Mouse (Mus musculus) hindbrain, embryonic 13.5 days (tissue): ENCODE data around the gene Rtp4. TPM values are rescaled to one million over a fixed set of nuclear protein-coding genes. Genes with fewer than 3 reads are reported as not detected.

Experiments
- ATAC-seq: fragments of 200-750 bp; cut with Nextera tagmentation; 2 replicates; pipeline ENCODE4 v1.8.0; 2017; ENCODE audit warnings: moderate TSS enrichment; ENCODE audit not compliant: low FRiP score
- H3K27ac ChIP-seq: fragments of 300-500 bp; sonication (generic); 2 replicates; pipeline ENCODE4 v1.5.1; 2015; ENCODE audit warnings: inconsistent platforms, mild to moderate bottlenecking, moderate library complexity
- H3K27me3 ChIP-seq: fragments of 300-500 bp; sonication (generic); 2 replicates; pipeline ENCODE4 v1.6.1; 2015; ENCODE audit warnings: mild to moderate bottlenecking, inconsistent platforms
- H3K36me3 ChIP-seq: fragments of 300-500 bp; sonication (generic); 2 replicates; pipeline ENCODE4 v1.6.1; 2015; ENCODE audit warnings: mild to moderate bottlenecking, inconsistent platforms
- H3K4me1 ChIP-seq: fragments of 300-500 bp; sonication (generic); replicated peaks from 2 replicates; pipeline ENCODE4 v1.6.1; 2015; ENCODE audit warnings: inconsistent platforms
- H3K4me2 ChIP-seq: fragments of 300-500 bp; sonication (generic); 2 replicates; pipeline ENCODE4 v1.6.1; 2015; ENCODE audit warnings: inconsistent platforms, mild to moderate bottlenecking, moderate library complexity
- H3K4me3 ChIP-seq: fragments of 300-500 bp; sonication (generic); 2 replicates; pipeline ENCODE4 v1.5.1; 2015; ENCODE audit warnings: mild to moderate bottlenecking, inconsistent platforms
- H3K9ac ChIP-seq: fragments of 300-500 bp; sonication (generic); 2 replicates; pipeline ENCODE4 v1.6.1; 2015; ENCODE audit warnings: mild to moderate bottlenecking, inconsistent platforms
- H3K9me3 ChIP-seq: fragments of 300-500 bp; sonication (generic); 2 replicates; pipeline ENCODE4 v1.6.1; 2016; ENCODE audit warnings: inconsistent platforms
- WGBS: fragments of 180-500 bp; shearing (Covaris S2); methylation state at CpG from one replicate; pipeline ENCODE4 v1.1.7; 2015; 5-methylcytosine and 5-hydroxymethylcytosine counted together
- polyA plus RNA-seq: library from polyadenylated mRNA; unstranded; fragments of >200 nt; fragmentation: Nextera tagmentation; extraction: Ambion mirVana; gene quantifications from 2 replicates; pipeline ENCODE4 v1.2.1, GENCODE M21; 2015

The Rtp4 gene
- polyA plus RNA-seq, 1 experiment from 2014 or later = 3.8 TPM

GRCm38 (mm10) chr16:23550346-23550980 is 30.4 kb downstream of the Rtp4 start:
- ATAC-seq = peak; percentile 66
- no peaks in the 10 kb centered on the region; the same call in 1 of the 2 replicates for H3K4me1 ChIP-seq
- H3K9me3 ChIP-seq = no peaks in the 10 kb centered on the region
- 0 out of 2 replicates have a peak, but pooled peaks cover 2% of the 10 kb centered on the region for H3K27me3 ChIP-seq
- no peak overlapping the region for H3K4me2 ChIP-seq
- no peaks in the 10 kb centered on the region for H3K36me3 ChIP-seq
- no peak overlapping the region for H3K27ac ChIP-seq
- whole genome bisulfite sequencing = 47% methylated on average over 8 of the region's 8 CpGs
- no peak overlapping the region for H3K9ac ChIP-seq
- H3K4me3 ChIP-seq = no peak overlapping the region

- Histone ChIP-seq H3K4me2 (no peak overlapping the region), H3K4me3 (no peak overlapping the region), H3K9ac (0 out of 2 replicates have a peak overlapping the region, but pooled peaks have one; percentile 9), H3K9me3 (no peaks in the 10 kb centered on the region), H3K27ac (no peak overlapping the region), H3K27me3 (0 out of 2 replicates have a peak, but pooled peaks cover 2% of the 10 kb centered on the region), H3K36me3 (no peaks in the 10 kb centered on the region), H3K4me1 (no peaks in the 10 kb centered on the region; the same call in 1 of the 2 replicates)
- WGBS = 82% methylated on average over 18 of the region's 18 CpGs
- ATAC-seq = peak; percentile 41
Observed at GRCm38 (mm10) chr16:23550981-23551582, 31.0 kb downstream of the Rtp4 start.

- no peak overlapping the region for H3K4me2 ChIP-seq
- ATAC-seq = no peak
- no peak overlapping the region for H3K4me3 ChIP-seq
- H3K9ac ChIP-seq = no peak overlapping the region
- H3K27me3 ChIP-seq = 0 out of 2 replicates have a peak, but pooled peaks cover 2% of the 10 kb centered on the region
- H3K36me3 ChIP-seq = no peaks in the 10 kb centered on the region
- WGBS = 84% methylated on average over 5 of the region's 5 CpGs
- no peaks in the 10 kb centered on the region; the same call in 1 of the 2 replicates for H3K4me1 ChIP-seq
- H3K9me3 ChIP-seq = no peaks in the 10 kb centered on the region
- no peak overlapping the region for H3K27ac ChIP-seq
Observed at GRCm38 (mm10) chr16:23554673-23555072, 34.6 kb downstream of the Rtp4 start.

- H3K4me1 ChIP-seq = no peaks in the 10 kb centered on the region
- ATAC-seq = no peak
- H3K27ac ChIP-seq = no peak overlapping the region
- H3K4me3 ChIP-seq = no peak overlapping the region
- H3K27me3 ChIP-seq = 0 out of 2 replicates have a peak, but pooled peaks cover 1% of the 10 kb centered on the region
- no peak overlapping the region for H3K4me2 ChIP-seq
- H3K36me3 ChIP-seq = no peaks in the 10 kb centered on the region
- H3K9me3 ChIP-seq = no peaks in the 10 kb centered on the region
- 92% methylated on average over 5 of the region's 5 CpGs for WGBS
- no peak overlapping the region for H3K9ac ChIP-seq
Observed at GRCm38 (mm10) chr16:23557195-23557594, 37.1 kb downstream of the Rtp4 start.

DNA sequence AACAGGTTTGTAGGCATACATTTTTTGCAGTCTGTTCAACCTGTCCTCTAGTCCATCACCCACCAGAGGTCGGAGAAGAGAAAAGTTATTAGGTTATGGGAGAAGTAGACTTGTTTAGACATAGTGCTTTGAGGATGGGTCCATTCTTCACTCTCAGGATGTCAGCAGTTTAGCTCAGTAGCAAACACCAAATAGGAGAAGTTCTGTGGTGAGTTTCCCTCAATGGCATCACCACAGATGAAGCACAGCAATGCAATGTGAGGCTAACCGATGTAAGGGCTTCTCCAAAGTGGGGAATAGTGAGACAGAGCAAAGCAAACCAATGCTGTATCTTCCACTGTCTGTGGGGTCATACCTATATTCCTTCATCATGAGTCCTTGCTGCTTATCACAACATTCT is 37.6 kb downstream of the Rtp4 start:
- Histone ChIP-seq H3K4me2 (no peak overlapping the region), H3K27me3 (no peaks in the 10 kb centered on the region), H3K4me3 (no peak overlapping the region), H3K27ac (no peak overlapping the region), H3K9me3 (no peaks in the 10 kb centered on the region), H3K9ac (no peak overlapping the region), H3K4me1 (no peaks in the 10 kb centered on the region), H3K36me3 (no peaks in the 10 kb centered on the region)
- ATAC-seq = no peak
- WGBS = 85% methylated on average over 2 of the region's 2 CpGs

DNA sequence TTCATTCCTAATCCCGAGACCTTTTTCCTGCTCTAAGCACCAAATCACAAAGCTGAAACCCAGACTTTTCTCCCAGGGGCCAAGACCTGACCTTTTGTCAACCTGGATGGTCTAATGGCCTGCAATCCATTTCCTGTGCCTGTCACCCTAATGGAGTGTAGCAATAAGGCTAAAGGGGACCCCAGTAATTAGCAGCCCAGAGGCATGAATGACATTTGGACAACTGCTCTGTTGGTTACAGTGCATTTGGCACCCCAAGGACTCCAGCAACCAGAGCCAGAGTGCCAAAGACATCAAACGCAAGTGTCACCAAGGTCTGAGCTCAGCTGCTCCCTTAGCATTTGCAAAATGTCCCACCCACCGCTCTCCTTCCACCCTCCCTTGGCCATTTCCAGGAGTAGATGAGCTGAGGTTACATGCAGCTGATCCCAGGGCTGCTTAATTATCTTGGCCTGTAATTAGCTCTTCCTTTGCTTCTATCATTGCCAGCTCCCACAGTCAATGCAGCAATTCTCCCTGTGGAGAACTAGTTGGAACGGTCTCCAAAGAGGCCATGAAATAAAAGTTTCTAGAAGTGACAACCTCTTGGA is 48.4 kb downstream of the Rtp4 start:
- no peak overlapping the region for H3K4me2 ChIP-seq
- H3K4me3 ChIP-seq = no peak overlapping the region
- H3K27me3 ChIP-seq = no peaks in the 10 kb centered on the region
- H3K36me3 ChIP-seq = no peaks in the 10 kb centered on the region
- ATAC-seq = no peak
- H3K9me3 ChIP-seq = no peaks in the 10 kb centered on the region
- no peaks in the 10 kb centered on the region for H3K4me1 ChIP-seq
- H3K9ac ChIP-seq = no peak overlapping the region
- H3K27ac ChIP-seq = no peak overlapping the region
- WGBS = 43% methylated on average over 4 of the region's 4 CpGs

- Histone ChIP-seq H3K36me3 (no peaks in the 10 kb centered on the region), H3K27ac (no peak overlapping the region), H3K4me3 (no peak overlapping the region), H3K9me3 (no peaks in the 10 kb centered on the region), H3K27me3 (no peaks in the 10 kb centered on the region), H3K4me2 (no peak overlapping the region), H3K4me1 (no peaks in the 10 kb centered on the region), H3K9ac (no peak overlapping the region)
- WGBS = 75% methylated on average over 2 of the region's 2 CpGs
- no peak for ATAC-seq
Observed at GRCm38 (mm10) chr16:23574561-23574960, 54.5 kb downstream of the Rtp4 start.

- ATAC-seq = no peak
- Histone ChIP-seq H3K36me3 (no peaks in the 10 kb centered on the region), H3K4me1 (no peaks in the 10 kb centered on the region), H3K27me3 (no peaks in the 10 kb centered on the region), H3K4me2 (no peak overlapping the region), H3K4me3 (no peak overlapping the region), H3K9ac (no peak overlapping the region), H3K27ac (no peak overlapping the region), H3K9me3 (0 out of 2 replicates have a peak, but pooled peaks cover 11% of the 10 kb centered on the region)
- WGBS = 84% methylated on average over 5 of the region's 5 CpGs
Observed at GRCm38 (mm10) chr16:23591119-23592105, 71.3 kb downstream of the Rtp4 start.

DNA sequence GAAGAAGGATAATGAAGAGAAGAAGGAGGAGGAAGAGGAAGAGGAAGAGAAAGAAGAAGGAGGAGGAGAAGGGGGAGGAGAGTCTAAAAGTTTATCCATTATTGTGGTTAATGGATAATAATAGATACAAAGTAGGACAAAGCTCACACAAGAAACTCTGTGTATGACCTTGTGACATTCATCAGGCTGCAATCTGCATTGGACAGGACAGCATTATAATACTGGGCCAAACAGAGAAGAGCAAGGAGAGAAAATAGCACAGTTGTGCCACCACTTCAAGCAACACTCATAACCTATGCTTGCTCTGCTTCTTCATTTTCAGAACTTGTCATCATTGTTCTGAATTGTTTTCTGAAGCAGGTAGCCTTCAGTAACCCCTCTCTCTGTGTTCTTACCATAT is 72.4 kb downstream of the Rtp4 start:
- 0 out of 2 replicates have a peak, but pooled peaks cover 11% of the 10 kb centered on the region for H3K9me3 ChIP-seq
- ATAC-seq = no peak
- no peak overlapping the region for H3K4me3 ChIP-seq
- H3K9ac ChIP-seq = no peak overlapping the region
- no peak overlapping the region for H3K27ac ChIP-seq
- H3K27me3 ChIP-seq = no peaks in the 10 kb centered on the region
- no peaks in the 10 kb centered on the region for H3K36me3 ChIP-seq
- no peak overlapping the region for H3K4me2 ChIP-seq
- 0 out of 2 replicates have a peak, but pooled peaks cover 3% of the 10 kb centered on the region for H3K4me1 ChIP-seq

DNA sequence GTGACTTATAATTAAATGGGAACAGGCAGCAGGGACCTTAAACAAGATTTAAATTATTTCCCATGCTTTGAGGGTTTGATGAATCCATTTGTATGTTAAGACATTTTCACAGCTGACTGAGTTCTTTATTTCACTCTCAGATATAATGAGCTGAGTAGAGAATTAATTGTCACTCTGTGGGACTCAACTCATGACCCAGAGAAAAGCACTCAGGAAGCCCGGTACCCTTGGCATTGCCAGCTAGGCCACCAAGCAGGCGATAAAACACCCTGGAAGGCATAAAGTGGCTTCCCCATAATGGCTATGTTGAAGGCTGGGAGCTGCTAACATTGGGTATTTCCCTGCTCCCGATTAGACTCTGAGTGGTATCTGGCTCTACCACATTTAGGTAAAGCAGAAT is 76.6 kb downstream of the Rtp4 start:
- H3K4me1 ChIP-seq = 0 out of 2 replicates have a peak, but pooled peaks cover 3% of the 10 kb centered on the region
- no peak overlapping the region for H3K4me2 ChIP-seq
- ATAC-seq = no peak
- no peak overlapping the region for H3K27ac ChIP-seq
- no peaks in the 10 kb centered on the region for H3K9me3 ChIP-seq
- no peak overlapping the region for H3K9ac ChIP-seq
- 44% methylated on average over 3 of the region's 3 CpGs for WGBS
- no peaks in the 10 kb centered on the region for H3K36me3 ChIP-seq
- H3K4me3 ChIP-seq = no peak overlapping the region
- no peaks in the 10 kb centered on the region for H3K27me3 ChIP-seq

- Histone ChIP-seq H3K4me1 (0 out of 2 replicates have a peak, but pooled peaks cover 3% of the 10 kb centered on the region), H3K4me3 (no peak overlapping the region), H3K9ac (no peak overlapping the region), H3K9me3 (no peaks in the 10 kb centered on the region), H3K4me2 (no peak overlapping the region), H3K27ac (no peak overlapping the region), H3K36me3 (no peaks in the 10 kb centered on the region), H3K27me3 (no peaks in the 10 kb centered on the region)
- ATAC-seq = no peak
Observed at GRCm38 (mm10) chr16:23597968-23598367, 77.9 kb downstream of the Rtp4 start.

DNA sequence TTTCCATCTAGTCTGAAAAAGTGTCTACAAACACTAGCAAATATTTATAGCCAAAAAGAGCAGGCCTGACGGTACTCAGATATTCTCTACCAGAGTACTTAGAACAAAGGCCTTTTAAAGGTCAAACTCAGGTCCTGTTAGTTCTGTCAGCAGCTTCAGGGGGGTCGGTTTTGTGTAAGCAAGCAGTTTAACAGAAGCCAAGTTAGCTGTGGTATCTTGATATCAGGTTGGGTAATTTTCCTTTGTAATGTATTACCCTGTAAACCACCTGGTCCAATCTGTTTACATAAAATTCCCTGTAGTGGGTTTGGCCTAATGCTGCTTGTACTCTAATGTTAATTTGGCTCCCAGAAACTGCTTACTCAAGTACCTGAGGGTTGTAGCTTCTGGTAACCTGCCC is 86.1 kb downstream of the Rtp4 start:
- 85% methylated on average over 2 of the region's 2 CpGs for WGBS
- no peak overlapping the region for H3K4me2 ChIP-seq
- H3K9me3 ChIP-seq = no peaks in the 10 kb centered on the region
- no peak for ATAC-seq
- no peak overlapping the region for H3K4me3 ChIP-seq
- no peaks in the 10 kb centered on the region for H3K27me3 ChIP-seq
- no peak overlapping the region for H3K9ac ChIP-seq
- H3K36me3 ChIP-seq = no peaks in the 10 kb centered on the region
- H3K27ac ChIP-seq = no peak overlapping the region
- 0 out of 2 replicates have a peak, but pooled peaks cover 3% of the 10 kb centered on the region for H3K4me1 ChIP-seq
